Mouse (Mus musculus): ENCODE data around the gene Ehbp1l1.

- no peak for TF ChIP-seq EP300 (IDR thresholded peaks at IDR 0.05; ENCODE audit: low read length)
- peak; percentile 76 for TF ChIP-seq POLR2A (IDR thresholded peaks at IDR 0.05; ENCODE audit: low read depth, low read length)
- peak; percentile 49; the same call in 1 of the 2 replicates for TF ChIP-seq TCF12 (IDR thresholded peaks at IDR 0.05; ENCODE audit: low read depth, low read length)
- peak; percentile 91 for TF ChIP-seq HCFC1 (IDR thresholded peaks at IDR 0.05; ENCODE audit: low read depth, low read length)
- TF ChIP-seq ETS1 (conservative IDR thresholded peaks at IDR 0.05; ENCODE audit: low read depth, low read length): peak; percentile 49; the same call in 1 of the 2 replicates
- no peak for TF ChIP-seq ZNF384 (IDR thresholded peaks at IDR 0.05; ENCODE audit: low read depth, low read length)
- TF ChIP-seq CHD2 (IDR thresholded peaks at IDR 0.05; ENCODE audit: low read length): peak; percentile 94
Measured at GRCm38 (mm10) chr19:5688200-5689087, 37.7 kb downstream of the Ehbp1l1 start, which contains the start of the genes Map3k11 and Pcnx3.
